Mouse (Mus musculus): ENCODE measurements around the gene Gstz1.
"Not testable (repeated sequence)": the region's sequence is repeated elsewhere in the genome, so short reads cannot be mapped to it uniquely, and the experiment has no call there.

Gene Gstz1

DNA sequence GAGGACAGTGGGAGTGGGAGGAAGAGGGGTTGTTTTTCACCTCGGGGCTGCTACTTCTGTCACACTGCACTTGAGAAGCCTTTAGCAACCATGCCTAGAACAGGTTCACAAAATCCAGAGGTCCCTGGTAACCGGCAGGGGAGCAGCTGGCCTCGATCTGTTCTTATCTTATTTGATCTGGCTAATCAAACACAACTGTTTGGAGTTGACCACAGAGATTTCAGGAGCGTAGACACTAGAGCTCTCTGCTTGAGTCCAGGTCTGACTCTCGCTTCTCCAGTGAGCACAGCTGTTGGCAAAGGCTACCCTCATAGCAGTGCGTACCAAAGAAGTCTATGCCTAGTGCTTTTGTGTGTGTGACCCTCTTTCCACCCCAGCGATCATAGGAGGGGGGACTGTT is 11.1 kb downstream of the Gstz1 start:
- peak; percentile 12 to 27 for DNase-seq

DNA sequence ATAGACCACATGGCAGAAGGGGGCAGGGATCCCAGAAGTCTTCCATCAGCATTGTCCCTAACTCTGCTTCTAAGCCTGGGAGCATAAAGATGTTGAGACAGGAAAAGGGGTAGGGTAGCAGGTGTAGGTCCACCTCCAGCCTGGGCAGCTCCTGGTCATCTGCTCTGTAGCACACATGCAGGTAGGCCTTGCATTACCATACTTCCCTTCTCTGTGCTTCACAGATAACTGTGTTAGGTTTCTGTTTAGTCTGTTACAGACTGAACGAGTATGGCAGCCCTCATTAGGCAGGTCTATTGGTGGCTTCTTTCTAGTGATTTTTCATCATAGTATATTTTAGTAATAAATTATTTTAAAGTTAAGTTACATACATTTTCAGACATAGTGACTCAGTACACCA is 13.3 kb downstream of the Gstz1 start:
- no peak for DNase-seq

DNA sequence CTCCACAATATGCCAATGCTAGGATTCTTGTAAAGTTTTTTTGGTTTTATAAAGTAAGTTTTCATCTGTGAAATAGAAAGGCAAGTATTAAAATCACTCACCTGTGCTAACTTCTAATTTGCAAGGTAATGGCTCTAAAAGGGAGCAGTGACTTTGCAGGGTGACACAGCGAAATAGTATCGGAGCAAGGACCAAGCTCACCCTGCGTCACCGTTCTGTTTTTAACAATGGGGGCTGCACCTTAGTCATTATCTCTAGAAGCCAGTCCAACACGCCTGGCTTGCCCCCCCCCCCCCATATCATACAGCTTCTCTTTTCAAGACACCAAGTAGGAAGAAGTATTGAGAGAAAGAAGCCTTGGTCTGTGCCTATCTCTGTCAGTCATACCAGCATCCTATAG is 13.8 kb downstream of the Gstz1 start:
- no peak for DNase-seq

DNA sequence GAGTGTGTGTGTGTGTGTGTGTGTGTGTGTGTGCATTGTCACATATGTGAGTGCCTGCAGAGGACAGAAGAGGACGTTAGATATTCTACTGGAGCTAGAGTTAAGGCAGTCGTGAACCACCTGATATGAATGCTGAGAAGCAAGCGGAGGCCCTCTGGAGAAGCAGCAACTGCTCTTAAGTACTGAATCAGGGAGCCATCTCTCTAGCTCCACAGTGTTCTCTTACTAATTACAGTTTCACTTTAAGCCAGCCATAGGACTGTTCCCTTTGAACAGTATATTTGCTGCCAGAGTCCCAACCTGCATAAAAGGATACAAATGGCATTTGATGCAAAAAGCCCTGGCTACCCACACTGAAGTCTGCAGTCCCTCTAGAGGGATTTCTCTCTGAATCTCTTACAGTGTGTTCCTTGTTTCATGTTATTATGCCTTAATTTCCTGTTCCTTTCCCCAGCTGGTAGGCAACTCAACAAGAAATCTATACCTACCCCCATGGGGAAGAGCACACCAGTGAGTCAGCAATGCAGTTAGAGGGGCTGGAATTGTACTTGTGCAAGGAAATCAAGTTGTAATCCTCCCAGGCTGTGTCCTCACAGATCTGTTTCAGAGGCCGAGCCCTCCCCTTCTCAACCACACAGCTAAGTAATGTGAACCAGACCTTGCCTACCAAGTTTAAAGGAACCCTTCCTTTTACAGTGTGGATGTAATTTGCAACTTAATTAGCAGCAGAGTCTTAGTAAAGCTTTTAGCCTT is 28.4 kb downstream of the Gstz1 start:
- DNase-seq: no peak

DNA sequence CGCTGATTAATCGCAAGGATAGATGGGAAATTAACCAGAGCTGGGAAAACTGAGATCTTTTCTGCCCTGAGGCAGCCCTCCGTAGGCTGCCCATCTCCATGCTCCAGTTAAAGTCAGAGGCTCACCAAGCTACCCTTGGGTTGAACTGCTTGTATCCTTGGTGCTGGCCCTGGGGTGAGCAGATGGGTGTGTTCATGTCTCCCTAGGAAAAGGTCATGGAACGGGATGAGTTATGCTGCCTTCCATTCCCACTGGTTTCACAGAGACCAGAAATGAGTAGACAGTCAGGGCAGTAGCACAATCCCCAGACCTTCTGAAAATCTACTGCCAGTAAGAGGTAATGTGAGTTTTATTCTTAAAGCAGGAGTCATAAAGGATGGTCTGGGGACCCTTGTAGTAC is 30.7 kb downstream of the Gstz1 start:
- DNase-seq: no peak

DNA sequence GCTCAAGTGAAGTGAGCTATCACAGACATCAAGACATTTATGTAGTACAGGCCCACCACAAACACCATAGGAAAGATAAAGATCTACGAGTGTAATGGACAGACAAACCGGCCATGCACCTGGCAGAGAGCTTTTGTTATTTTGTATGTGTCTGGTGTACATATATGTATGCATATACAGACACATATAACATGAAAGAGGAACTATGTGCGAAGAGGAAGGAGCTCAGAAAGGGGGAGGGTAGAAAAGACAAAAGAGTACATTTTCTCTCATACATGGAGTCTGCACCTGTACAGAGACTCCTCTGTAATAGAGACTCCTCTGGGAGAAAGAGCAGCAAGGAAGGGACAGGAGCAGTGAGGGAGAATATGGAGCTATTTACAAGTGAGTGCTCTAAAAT is 46.0 kb downstream of the Gstz1 start:
- DNase-seq: no peak

DNA sequence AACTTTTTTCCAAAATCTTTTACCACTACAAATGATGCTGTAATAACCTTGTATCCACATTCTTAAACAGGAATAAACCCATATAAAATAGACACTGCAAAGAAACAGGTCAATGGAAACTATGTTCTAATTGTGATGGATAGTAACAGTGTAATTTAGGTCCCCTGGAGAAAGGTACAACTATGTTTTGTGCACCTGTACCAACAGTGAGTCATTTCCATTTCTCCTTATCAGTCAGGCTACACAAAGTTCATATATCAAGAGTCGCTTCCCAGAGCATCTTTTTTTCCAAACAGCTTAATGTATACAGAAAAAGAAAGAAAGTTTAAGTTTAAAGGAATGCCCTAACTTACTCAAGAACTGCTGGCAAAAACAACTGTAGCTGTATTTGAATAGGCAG is 48.1 kb downstream of the Gstz1 start:
- DNase-seq: no peak

DNA sequence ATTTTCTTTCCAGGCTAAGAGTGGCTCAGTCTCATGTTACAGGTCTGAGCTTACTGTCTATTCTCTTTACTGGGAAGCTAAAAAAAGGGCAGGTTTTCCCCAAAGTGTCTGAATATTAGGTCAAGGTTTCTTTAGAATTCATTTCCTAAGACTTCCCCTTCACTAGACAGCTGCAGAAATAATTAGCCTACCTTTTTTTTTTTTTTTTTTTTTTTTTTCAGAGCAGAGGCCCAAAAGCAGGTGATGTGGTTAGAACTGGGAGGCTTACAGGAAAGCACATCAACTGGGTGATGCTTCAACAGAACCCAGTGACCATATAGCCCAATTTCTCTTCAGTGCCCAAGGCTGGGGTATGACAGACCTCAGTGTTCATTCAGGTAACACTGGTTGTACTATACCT is 49.3 kb downstream of the Gstz1 start:
- no peak for DNase-seq

DNA sequence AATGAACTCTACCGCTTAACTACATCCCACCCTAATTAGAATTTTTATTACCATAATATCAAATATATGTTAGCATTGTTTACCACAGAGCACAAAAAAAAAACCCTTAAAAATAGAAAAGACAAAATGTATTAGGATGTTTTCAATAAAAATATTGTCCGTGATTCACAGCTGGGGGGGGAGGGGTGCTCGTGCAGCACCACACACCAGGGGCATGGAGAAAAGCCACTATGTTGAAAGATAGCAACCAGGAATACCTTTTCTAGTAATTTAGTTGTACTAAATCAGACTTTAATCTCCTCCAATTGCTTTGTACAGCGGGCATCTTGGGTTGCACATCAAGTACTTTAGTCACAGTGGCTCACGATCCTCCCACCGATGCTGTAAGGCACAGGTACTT is 51.8 kb downstream of the Gstz1 start:
- no peak for DNase-seq

DNA sequence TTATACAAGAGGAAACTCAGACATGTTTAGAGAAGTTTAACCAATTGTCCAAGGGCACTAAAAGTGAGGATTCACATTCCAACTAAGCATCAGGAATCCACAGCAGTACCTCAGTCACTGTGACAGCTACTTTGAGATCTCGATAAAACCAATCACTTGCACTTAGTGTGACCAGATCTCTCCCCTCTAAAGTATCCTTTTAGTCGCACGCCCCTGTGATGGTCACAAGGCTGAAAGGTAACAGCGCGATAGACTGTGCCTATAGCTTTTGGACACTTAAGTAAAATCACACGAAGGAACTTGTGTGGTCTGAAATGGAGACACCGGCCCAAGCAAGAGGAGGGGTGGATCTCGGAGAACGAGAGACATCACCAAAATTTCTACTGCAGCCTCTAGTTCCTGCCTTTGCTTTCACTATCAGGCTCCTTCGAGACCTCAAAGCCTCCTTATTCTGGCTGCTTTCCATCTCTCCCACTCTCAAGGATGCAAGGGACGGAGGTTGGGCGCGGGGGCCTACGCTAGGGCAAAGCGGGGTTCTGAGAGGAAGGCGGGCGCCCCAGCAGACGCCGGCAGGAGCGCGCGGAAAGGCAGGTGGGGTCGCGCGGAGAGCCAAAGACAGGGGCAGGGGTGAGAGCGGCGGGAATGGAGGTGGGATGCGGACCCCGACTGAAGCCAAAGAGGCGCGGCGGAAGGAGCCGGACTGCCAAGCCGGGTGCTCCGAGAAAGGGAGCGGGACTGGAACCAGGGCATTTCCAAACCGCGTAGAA is 52.4 kb downstream of the Gstz1 start, which contains the start of gene Samd15:
TSS of gene Samd15 (plus strand) at position 518 of the 767 bp plus-strand sequence.
- peak; percentile 32 to 50 for DNase-seq

DNA sequence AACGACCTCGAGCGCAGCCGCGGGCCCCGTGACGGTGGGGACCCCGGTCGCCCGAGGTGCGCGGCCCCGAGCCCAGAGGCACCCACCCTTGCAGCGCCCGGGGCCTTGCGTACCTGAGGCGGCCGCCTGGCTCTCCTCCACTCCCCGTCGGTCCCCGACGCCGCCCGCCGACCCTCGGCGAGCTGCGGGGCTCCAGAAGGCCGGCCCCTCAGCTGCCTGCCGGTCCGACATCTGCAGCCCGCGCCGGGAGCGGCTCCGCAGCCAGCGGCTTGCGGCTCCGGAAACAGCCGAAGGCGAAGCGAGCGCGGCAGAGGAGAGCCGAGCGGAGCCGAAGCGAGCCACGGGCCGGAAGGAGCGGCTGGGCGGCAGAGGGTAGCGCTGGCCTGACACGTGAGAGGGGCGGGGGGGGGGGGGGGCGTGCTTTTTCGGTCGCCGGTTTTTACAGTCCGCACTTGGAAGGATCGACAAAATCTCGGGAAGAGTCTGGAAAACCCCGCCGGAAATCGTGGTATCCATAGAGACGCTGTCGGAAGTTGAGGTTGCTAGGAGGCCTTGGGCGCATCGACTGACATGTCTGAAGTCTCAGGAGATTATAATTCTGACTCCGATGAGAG is 53.1 kb downstream of the Gstz1 start, which contains the start of gene Tmed8:
TSS of gene Tmed8 (minus strand) at position 482 of the 614 bp plus-strand sequence.
- peak; percentile 81 to 90 for DNase-seq

DNA sequence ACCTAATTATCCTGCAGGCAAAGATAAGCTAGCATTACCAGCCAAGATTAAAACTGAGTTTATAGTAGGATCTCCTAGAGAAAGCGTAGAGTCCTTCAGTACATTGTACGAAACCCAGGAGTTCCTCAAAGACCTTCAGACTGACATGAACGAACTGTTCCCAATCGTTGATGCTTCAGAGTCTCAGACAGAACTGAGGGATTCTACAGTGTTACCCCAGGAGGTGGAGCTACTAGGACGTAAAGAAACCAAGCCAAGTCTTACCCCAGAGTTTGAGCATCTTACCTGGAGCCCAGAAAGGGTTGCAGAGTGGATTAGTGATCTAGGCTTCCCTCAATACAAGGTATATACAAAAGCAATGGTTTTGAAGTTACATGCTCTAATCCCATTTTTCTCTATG is 54.7 kb downstream of the Gstz1 start:
- no peak for DNase-seq

DNA sequence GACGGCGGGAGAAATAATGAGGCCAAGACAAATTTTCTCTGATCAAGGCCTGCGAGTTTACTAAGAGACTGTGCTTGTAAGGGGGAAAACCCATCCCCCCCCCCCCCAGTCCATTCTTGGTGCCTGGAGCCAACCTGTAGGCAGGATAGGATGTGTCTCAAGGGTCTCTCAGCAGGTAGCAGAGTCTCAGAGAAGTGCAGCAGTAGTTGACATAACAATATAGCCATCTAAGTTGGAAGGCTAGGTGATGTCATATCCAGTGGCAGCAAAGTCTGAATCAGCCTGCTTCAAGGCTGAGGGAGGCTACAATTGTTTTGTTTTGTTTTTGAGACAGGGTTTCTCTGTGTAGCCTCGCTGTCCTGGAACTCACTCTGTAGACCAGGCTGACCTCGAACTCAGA is 58.8 kb downstream of the Gstz1 start:
- DNase-seq: not testable (repeated sequence)

DNA sequence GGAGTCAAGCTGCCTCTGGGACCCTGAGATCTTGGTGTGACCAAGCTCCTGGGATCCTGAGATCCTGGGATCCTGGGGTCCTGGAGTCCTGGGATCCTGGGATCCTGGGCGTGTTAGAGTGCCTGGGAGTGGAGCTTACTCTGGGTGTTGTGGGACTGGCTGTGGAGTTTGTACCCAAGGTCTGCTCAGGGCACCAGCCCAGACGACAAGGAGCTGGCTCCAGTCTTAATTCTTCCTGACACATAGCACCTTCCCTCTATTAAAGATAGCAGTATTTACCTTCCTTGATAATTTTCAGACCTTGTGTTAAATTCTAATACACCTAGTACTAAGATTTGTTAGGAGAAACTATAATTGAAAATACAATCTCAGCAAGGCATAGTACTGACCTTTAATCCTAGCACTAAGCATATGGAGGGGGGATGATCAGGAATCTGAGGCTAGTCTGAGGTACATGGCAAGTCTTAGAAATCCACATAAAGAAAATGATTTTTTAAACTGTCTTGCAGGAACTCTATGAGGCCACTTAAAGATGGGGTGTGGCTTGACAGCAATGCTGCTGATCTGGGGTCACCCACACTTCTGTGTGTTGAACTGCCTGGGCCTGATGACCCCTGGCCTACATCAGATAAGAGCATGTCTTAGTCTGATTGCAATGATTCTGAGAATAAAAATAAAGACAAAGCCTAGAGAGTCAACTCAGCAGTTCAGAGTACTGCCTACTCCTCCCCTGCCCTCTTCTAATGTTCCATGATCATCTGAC is 66.1 kb downstream of the Gstz1 start:
- DNase-seq: no peak

All from kidney, postnatal 36 days (tissue).